Mouse (Mus musculus): ENCODE results near the gene Pet117. TPM values are rescaled to one million over a fixed set of nuclear protein-coding genes. Genes with fewer than 3 reads are reported as not detected.
"Not testable (repeated sequence)": the region's sequence is repeated elsewhere in the genome, so short reads cannot be mapped to it uniquely, and the experiment has no call there.

Gene Pet117
- polyA plus RNA-seq, 1 experiment from 2014 or later = 3.3 TPM

- H3K9me3 ChIP-seq; H3K4me3 ChIP-seq; H3K4me1 ChIP-seq; H3K4me2 ChIP-seq; H3K9ac ChIP-seq; H3K36me3 ChIP-seq; ATAC-seq (ENCODE audit: borderline replicate concordance, extremely low read depth, low FRiP score, low TSS enrichment); H3K27ac ChIP-seq: not testable (repeated sequence)
- peaks cover 23% of the 10 kb centered on the region for H3K27me3 ChIP-seq
- WGBS = 77% methylated on average over 6 of the region's 6 CpGs
These were observed 30.6 kb upstream of the Pet117 start for GRCm38 (mm10) chr2:144338149-144338548.

DNA sequence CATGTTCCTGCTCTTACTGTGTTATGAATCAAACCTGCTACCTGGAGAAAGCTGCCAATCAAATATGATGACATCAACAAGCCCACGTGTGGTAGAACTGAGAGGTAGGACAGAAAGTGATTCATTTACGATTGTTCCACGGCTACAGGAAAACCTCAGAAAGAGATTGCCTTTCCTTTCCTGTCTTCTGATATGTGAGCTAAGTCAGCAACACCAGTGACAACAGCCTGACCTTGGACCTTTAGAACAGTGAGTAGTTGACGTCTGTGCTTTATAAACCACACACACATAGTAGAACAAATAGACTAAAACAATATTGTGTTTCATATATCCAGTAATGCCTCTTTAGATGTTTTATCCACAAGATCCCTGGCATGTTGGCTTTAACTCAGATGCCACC, 25.6 kb upstream of the Pet117 start:
- H3K36me3 ChIP-seq = no peaks in the 10 kb centered on the region
- no peak overlapping the region for H3K27ac ChIP-seq
- 64% methylated on average over 4 of the region's 4 CpGs for WGBS
- H3K9ac ChIP-seq = no peak overlapping the region
- no peaks in the 10 kb centered on the region for H3K4me1 ChIP-seq
- H3K9me3 ChIP-seq = no peaks in the 10 kb centered on the region
- no peak overlapping the region for H3K4me2 ChIP-seq
- H3K4me3 ChIP-seq = no peak overlapping the region
- H3K27me3 ChIP-seq = no peaks in the 10 kb centered on the region
- no peak for ATAC-seq (ENCODE audit: borderline replicate concordance, extremely low read depth, low FRiP score, low TSS enrichment)

GRCm38 (mm10) chr2:144348525-144348924, 20.3 kb upstream of the Pet117 start:
- Histone ChIP-seq H3K4me2 (no peak overlapping the region), H3K27ac (no peak overlapping the region), H3K9me3 (no peaks in the 10 kb centered on the region), H3K9ac (no peak overlapping the region), H3K27me3 (no peaks in the 10 kb centered on the region), H3K4me3 (no peak overlapping the region), H3K4me1 (no peaks in the 10 kb centered on the region), H3K36me3 (no peaks in the 10 kb centered on the region)
- no peak for ATAC-seq (ENCODE audit: borderline replicate concordance, extremely low read depth, low FRiP score, low TSS enrichment)
- 63% methylated on average over 3 of the region's 3 CpGs for WGBS

GRCm38 (mm10) chr2:144352843-144353242, 16.0 kb upstream of the Pet117 start:
- H3K4me1 ChIP-seq = no peaks in the 10 kb centered on the region
- H3K36me3 ChIP-seq = no peaks in the 10 kb centered on the region
- H3K9ac ChIP-seq = no peak overlapping the region
- ATAC-seq (ENCODE audit: borderline replicate concordance, extremely low read depth, low FRiP score, low TSS enrichment) = no peak
- no peaks in the 10 kb centered on the region for H3K9me3 ChIP-seq
- H3K27me3 ChIP-seq = no peaks in the 10 kb centered on the region
- no peak overlapping the region for H3K4me3 ChIP-seq
- 79% methylated on average over 11 of the region's 11 CpGs for WGBS
- no peak overlapping the region for H3K27ac ChIP-seq
- no peak overlapping the region for H3K4me2 ChIP-seq

GRCm38 (mm10) chr2:144369020-144369421, 225 bp downstream of the Pet117 start:
- no peaks in the 10 kb centered on the region for H3K27me3 ChIP-seq

GRCm38 (mm10) chr2:144369511-144369910, 715 bp downstream of the Pet117 start:
- WGBS = 1% methylated on average over 12 of the region's 12 CpGs
- H3K36me3 ChIP-seq = peaks cover 16% of the 10 kb centered on the region
- peak overlapping the region; percentile 71 for H3K4me3 ChIP-seq
- no peaks in the 10 kb centered on the region for H3K27me3 ChIP-seq
- ATAC-seq (ENCODE audit: borderline replicate concordance, extremely low read depth, low FRiP score, low TSS enrichment) = peak; percentile 50; the same call in 1 of the 2 replicates
- H3K27ac ChIP-seq = peak overlapping the region; percentile 95
- H3K9ac ChIP-seq = peak overlapping the region; percentile 82
- H3K4me1 ChIP-seq = peaks cover 10% of the 10 kb centered on the region
- H3K9me3 ChIP-seq = no peaks in the 10 kb centered on the region
- peak overlapping the region; percentile 59 for H3K4me2 ChIP-seq

More at GRCm38 (mm10) chr2:144369020-144369421, 225 bp downstream of the Pet117 start:
- under 1% methylated on average over 35 of the region's 43 CpGs for WGBS
- Histone ChIP-seq H3K27ac (peak overlapping the region; percentile 95), H3K4me2 (peak overlapping the region; percentile 59), H3K4me3 (peak overlapping the region; percentile 71), H3K36me3 (peaks cover 12% of the 10 kb centered on the region), H3K4me1 (peaks cover 10% of the 10 kb centered on the region), H3K9me3 (no peaks in the 10 kb centered on the region), H3K9ac (peak overlapping the region; percentile 82)
- peak; percentile 92 for ATAC-seq (ENCODE audit: borderline replicate concordance, extremely low read depth, low FRiP score, low TSS enrichment)

DNA sequence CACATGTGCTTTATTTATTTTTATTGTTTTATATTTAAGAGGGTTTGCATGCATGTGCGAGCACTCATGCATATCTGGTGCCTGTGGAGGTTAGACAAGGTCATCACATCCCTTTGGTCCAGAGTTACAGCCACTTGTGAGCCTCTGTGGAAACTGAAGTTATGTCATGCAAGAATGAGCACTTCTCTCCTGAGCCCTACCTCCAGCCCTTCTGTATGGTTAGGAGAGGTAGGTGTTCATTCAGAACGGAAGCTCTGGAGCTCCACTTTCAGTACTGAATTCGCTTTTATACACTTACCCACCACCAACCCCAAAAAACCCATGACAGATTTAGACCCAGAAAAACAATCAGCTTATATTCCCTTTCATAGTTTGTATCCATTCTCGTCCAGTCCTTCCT, 2.8 kb downstream of the Pet117 start:
- Histone ChIP-seq H3K9ac (no peak overlapping the region), H3K4me2 (no peak overlapping the region), H3K4me3 (no peak overlapping the region), H3K9me3 (no peaks in the 10 kb centered on the region), H3K36me3 (peaks cover 35% of the 10 kb centered on the region), H3K4me1 (peaks cover 10% of the 10 kb centered on the region), H3K27ac (no peak overlapping the region), H3K27me3 (no peaks in the 10 kb centered on the region)
- no peak for ATAC-seq (ENCODE audit: borderline replicate concordance, extremely low read depth, low FRiP score, low TSS enrichment)
- 88% methylated on average over 4 of the region's 4 CpGs for WGBS

DNA sequence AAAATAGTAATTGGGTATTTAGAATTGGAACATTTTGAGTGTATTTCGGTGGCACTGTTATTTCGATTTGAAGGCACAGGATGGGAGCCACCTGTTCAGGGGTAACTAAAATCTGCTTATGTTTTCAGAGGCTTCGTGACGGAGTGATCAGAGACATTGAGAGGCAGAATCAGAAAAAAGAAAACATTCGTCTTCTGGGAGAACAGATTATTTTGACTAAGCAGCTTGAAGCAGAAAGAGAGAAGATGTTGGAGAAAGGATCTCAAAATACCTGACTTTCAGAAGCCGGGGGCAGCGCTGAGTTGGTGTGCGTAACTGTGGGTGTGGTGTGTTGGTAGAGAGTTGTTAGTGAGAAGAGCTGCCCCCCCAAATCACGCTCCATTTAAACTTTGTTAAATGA, 4.3 kb downstream of the Pet117 start:
- Histone ChIP-seq H3K4me3 (no peak overlapping the region), H3K27ac (no peak overlapping the region), H3K36me3 (peaks cover 47% of the 10 kb centered on the region), H3K9ac (no peak overlapping the region), H3K9me3 (no peaks in the 10 kb centered on the region), H3K4me2 (no peak overlapping the region), H3K4me1 (peaks cover 10% of the 10 kb centered on the region), H3K27me3 (no peaks in the 10 kb centered on the region)
- no peak for ATAC-seq (ENCODE audit: borderline replicate concordance, extremely low read depth, low FRiP score, low TSS enrichment)
- 89% methylated on average over 9 of the region's 9 CpGs for WGBS

GRCm38 (mm10) chr2:144375063-144375703, 6.4 kb downstream of the Pet117 start:
- Histone ChIP-seq H3K9me3 (no peaks in the 10 kb centered on the region), H3K4me2 (no peak overlapping the region), H3K36me3 (peaks cover 67% of the 10 kb centered on the region), H3K9ac (no peak overlapping the region), H3K27me3 (no peaks in the 10 kb centered on the region), H3K4me3 (no peak overlapping the region), H3K4me1 (peaks cover 6% of the 10 kb centered on the region), H3K27ac (no peak overlapping the region)
- WGBS = 74% methylated on average over 10 of the region's 10 CpGs
- no peak for ATAC-seq (ENCODE audit: borderline replicate concordance, extremely low read depth, low FRiP score, low TSS enrichment)

GRCm38 (mm10) chr2:144381293-144381692, 12.5 kb downstream of the Pet117 start:
- H3K27me3 ChIP-seq = no peaks in the 10 kb centered on the region
- no peak overlapping the region for H3K27ac ChIP-seq
- 76% methylated on average over 3 of the region's 3 CpGs for WGBS
- H3K4me2 ChIP-seq = no peak overlapping the region
- H3K36me3 ChIP-seq = peaks cover 83% of the 10 kb centered on the region
- H3K4me1 ChIP-seq = no peaks in the 10 kb centered on the region
- H3K4me3 ChIP-seq = no peak overlapping the region
- H3K9me3 ChIP-seq = no peaks in the 10 kb centered on the region
- ATAC-seq (ENCODE audit: borderline replicate concordance, extremely low read depth, low FRiP score, low TSS enrichment) = no peak
- H3K9ac ChIP-seq = no peak overlapping the region

DNA sequence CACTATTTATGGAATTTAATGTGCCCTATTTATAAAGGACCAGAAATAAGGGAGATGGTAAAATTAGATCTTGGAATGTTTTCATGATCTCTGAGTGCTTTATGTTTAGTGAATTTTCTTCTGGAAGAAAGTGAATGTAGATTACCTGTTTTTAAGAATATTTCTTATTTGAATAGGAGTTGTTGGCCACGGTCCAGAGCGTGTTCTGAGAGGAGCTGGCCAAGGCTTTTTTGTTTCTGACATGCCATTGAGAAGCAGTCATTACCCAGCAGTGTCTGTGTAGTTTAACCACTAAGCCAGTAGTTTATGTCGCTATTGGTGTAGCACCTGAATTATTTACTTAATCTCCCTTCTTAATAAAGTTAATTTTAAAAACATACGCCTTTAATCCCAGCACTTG, 12.9 kb downstream of the Pet117 start:
- no peaks in the 10 kb centered on the region for H3K9me3 ChIP-seq
- 87% methylated on average over 4 of the region's 4 CpGs for WGBS
- no peak overlapping the region for H3K4me2 ChIP-seq
- no peak overlapping the region for H3K9ac ChIP-seq
- no peaks in the 10 kb centered on the region for H3K4me1 ChIP-seq
- no peak overlapping the region for H3K4me3 ChIP-seq
- no peak for ATAC-seq (ENCODE audit: borderline replicate concordance, extremely low read depth, low FRiP score, low TSS enrichment)
- H3K27ac ChIP-seq = no peak overlapping the region
- H3K36me3 ChIP-seq = peaks cover 81% of the 10 kb centered on the region
- H3K27me3 ChIP-seq = no peaks in the 10 kb centered on the region

DNA sequence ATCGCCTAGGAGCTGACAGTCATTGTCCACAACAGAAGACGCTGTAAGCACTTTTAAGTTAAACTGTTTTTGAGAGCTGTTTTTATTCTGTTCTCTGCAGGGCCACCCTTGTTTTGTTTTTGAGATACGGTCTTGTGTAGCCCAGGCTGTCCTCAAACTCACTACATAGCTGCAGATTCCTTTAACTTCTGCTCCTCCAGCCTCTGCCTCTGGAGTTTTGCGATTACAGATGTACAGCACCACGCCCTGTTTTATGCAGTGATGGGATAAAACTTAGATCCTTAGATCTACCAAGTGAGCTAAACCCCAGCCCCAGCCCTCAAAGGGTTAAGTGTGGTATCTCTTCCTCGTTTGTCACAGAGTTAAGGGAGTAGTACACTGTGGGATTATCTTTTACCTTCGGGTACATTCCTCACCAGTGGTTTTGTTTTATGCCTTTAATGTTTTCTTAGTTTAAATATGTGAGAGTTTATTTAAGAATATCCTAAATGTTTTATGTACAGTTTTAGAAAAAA, 13.9 kb downstream of the Pet117 start:
- Histone ChIP-seq H3K4me3 (no peak overlapping the region), H3K9me3 (no peaks in the 10 kb centered on the region), H3K36me3 (peaks cover 74% of the 10 kb centered on the region), H3K27ac (no peak overlapping the region), H3K4me2 (no peak overlapping the region), H3K4me1 (no peaks in the 10 kb centered on the region), H3K27me3 (no peaks in the 10 kb centered on the region), H3K9ac (no peak overlapping the region)
- WGBS = 78% methylated on average over 7 of the region's 7 CpGs
- no peak for ATAC-seq (ENCODE audit: borderline replicate concordance, extremely low read depth, low FRiP score, low TSS enrichment)
